Mouse (Mus musculus) fibroblast of lung, adult 2 months (primary cell): Measurements from ENCODE around the gene Mfsd4b1.
A peak's percentile ranks its signal among the peaks of the same experiment; 100 is the strongest.

ENCODE experiments used
- DNase-seq: peaks from one replicate; pipeline ENCODE4 v3.0.0-alpha.2; 2011; ENCODE audit warnings: low read depth

Mfsd4b1 gene

GRCm38 (mm10) chr10:40024554-40025428, at the start of gene Mfsd4b1:
Gene Mfsd4b1 (minus strand): TSS chr10:40025268.
- DNase-seq, result peak; percentile 82

- no peak for DNase-seq
Measured at GRCm38 (mm10) chr10:40073608-40074007, 48.5 kb upstream of the Mfsd4b1 start.

GRCm38 (mm10) chr10:40070684-40071083, 45.6 kb upstream of the Mfsd4b1 start:
- DNase-seq, result no peak

- no peak for DNase-seq
Measured at GRCm38 (mm10) chr10:40069270-40069669, 44.2 kb upstream of the Mfsd4b1 start.

- DNase-seq, result no peak
Measured at GRCm38 (mm10) chr10:40068595-40068994, 43.5 kb upstream of the Mfsd4b1 start.

- DNase-seq, result no peak
Measured at GRCm38 (mm10) chr10:40067529-40067928, 42.5 kb upstream of the Mfsd4b1 start.

- DNase-seq, result no peak
Measured at GRCm38 (mm10) chr10:40067071-40067470, 42.0 kb upstream of the Mfsd4b1 start.

GRCm38 (mm10) chr10:40065357-40065756, 40.3 kb upstream of the Mfsd4b1 start:
- DNase-seq, result no peak

- DNase-seq, result no peak
Measured at GRCm38 (mm10) chr10:40063291-40063890, 38.3 kb upstream of the Mfsd4b1 start.

- DNase-seq, result no peak
Measured at GRCm38 (mm10) chr10:40062812-40063211, 37.7 kb upstream of the Mfsd4b1 start.

GRCm38 (mm10) chr10:40061926-40062325, 36.9 kb upstream of the Mfsd4b1 start:
- DNase-seq, result no peak

GRCm38 (mm10) chr10:40058786-40059120, 33.7 kb upstream of the Mfsd4b1 start:
- DNase-seq, result no peak

GRCm38 (mm10) chr10:40058062-40058785, 33.2 kb upstream of the Mfsd4b1 start:
- DNase-seq, result no peak

- DNase-seq, result no peak
Measured at GRCm38 (mm10) chr10:40057615-40058014, 32.5 kb upstream of the Mfsd4b1 start.

GRCm38 (mm10) chr10:40054455-40054854, 29.4 kb upstream of the Mfsd4b1 start:
- no peak for DNase-seq

- DNase-seq, result no peak
Measured at GRCm38 (mm10) chr10:40053896-40054295, 28.8 kb upstream of the Mfsd4b1 start.

GRCm38 (mm10) chr10:40053257-40053895, 28.3 kb upstream of the Mfsd4b1 start:
- peak; percentile 45 for DNase-seq

GRCm38 (mm10) chr10:40051997-40052396, 26.9 kb upstream of the Mfsd4b1 start:
- no peak for DNase-seq

- DNase-seq, result no peak
Measured at GRCm38 (mm10) chr10:40050763-40051162, 25.7 kb upstream of the Mfsd4b1 start.

- no peak for DNase-seq
Measured at GRCm38 (mm10) chr10:40041339-40041738, 16.3 kb upstream of the Mfsd4b1 start.

GRCm38 (mm10) chr10:40036686-40037560, 11.9 kb upstream of the Mfsd4b1 start:
- DNase-seq, result no peak
